Mouse (Mus musculus) embryonic facial prominence, embryonic 11.5 days (tissue): ENCODE measurements around the gene Prickle3. TPM values are rescaled to one million over a fixed set of nuclear protein-coding genes. Genes with fewer than 3 reads are reported as not detected.
"Not testable (repeated sequence)": the region's sequence is repeated elsewhere in the genome, so short reads cannot be mapped to it uniquely, and the experiment has no call there.

Experiments
- ATAC-seq: fragments of 200-750 bp; cut with Nextera tagmentation; replicated peaks from 2 replicates; pipeline ENCODE4 v1.8.0; 2017; ENCODE audit warnings: low read depth; ENCODE audit not compliant: insufficient number of reproducible peaks, low FRiP score, low TSS enrichment
- DNase-seq: peaks from one replicate; pipeline ENCODE4 v3.0.0-alpha.2; 2015; ENCODE audit warnings: low spot score
- H3K27ac ChIP-seq: fragments of 300-500 bp; sonication (generic); replicated peaks from 2 replicates; pipeline ENCODE4 v1.5.1; 2014; ENCODE audit warnings: mild to moderate bottlenecking, low read depth, low read length, control low read depth
- H3K27me3 ChIP-seq: fragments of 300-500 bp; sonication (generic); 2 replicates; pipeline ENCODE4 v1.6.1; 2014; ENCODE audit warnings: mild to moderate bottlenecking, low read length, moderate library complexity, mixed read lengths; ENCODE audit not compliant: control insufficient read depth, insufficient read depth
- H3K36me3 ChIP-seq: fragments of 300-500 bp; sonication (generic); replicated peaks from 2 replicates; pipeline ENCODE4 v1.6.1; 2014; ENCODE audit warnings: low read depth, mild to moderate bottlenecking, low read length, moderate library complexity, mixed read lengths; ENCODE audit not compliant: control insufficient read depth, insufficient read depth
- H3K4me1 ChIP-seq: fragments of 300-500 bp; sonication (generic); 2 replicates; pipeline ENCODE4 v1.6.1; 2014; ENCODE audit warnings: low read length, mixed read lengths; ENCODE audit not compliant: control insufficient read depth, insufficient read depth
- H3K4me2 ChIP-seq: fragments of 300-500 bp; sonication (generic); 2 replicates; pipeline ENCODE4 v1.6.1; 2014; ENCODE audit warnings: low read depth, mild to moderate bottlenecking, control low read depth, low read length, moderate library complexity
- H3K4me3 ChIP-seq: fragments of 300-500 bp; sonication (generic); 2 replicates; pipeline ENCODE4 v1.5.1; 2014; ENCODE audit warnings: low read depth, low read length, control low read depth
- H3K9ac ChIP-seq: fragments of 300-500 bp; sonication (generic); replicated peaks from 2 replicates; pipeline ENCODE4 v1.6.1; 2014; ENCODE audit warnings: mild to moderate bottlenecking, control low read depth, low read length
- H3K9me3 ChIP-seq: fragments of 300-500 bp; sonication (generic); replicated peaks from 2 replicates; pipeline ENCODE4 v1.6.1; 2016; ENCODE audit warnings: mild to moderate bottlenecking, low read length, inconsistent platforms, mixed read lengths; ENCODE audit not compliant: control insufficient read depth
- WGBS: fragments of 180-500 bp; shearing (Covaris S2); extraction: QIAGEN DNeasy Blood & Tissue Kit; methylation state at CpG from one replicate; pipeline ENCODE4 v1.1.7; 2014; 5-methylcytosine and 5-hydroxymethylcytosine counted together
- polyA plus RNA-seq: library from polyadenylated mRNA; unstranded; fragments of >200 nt; fragmentation: Nextera tagmentation; extraction: Ambion mirVana; gene quantifications from 2 replicates; pipeline ENCODE4 v1.2.1, GENCODE M21; 2014

Gene Prickle3
- polyA plus RNA-seq, 1 experiment from 2014 or later, result 2.6 TPM

DNA sequence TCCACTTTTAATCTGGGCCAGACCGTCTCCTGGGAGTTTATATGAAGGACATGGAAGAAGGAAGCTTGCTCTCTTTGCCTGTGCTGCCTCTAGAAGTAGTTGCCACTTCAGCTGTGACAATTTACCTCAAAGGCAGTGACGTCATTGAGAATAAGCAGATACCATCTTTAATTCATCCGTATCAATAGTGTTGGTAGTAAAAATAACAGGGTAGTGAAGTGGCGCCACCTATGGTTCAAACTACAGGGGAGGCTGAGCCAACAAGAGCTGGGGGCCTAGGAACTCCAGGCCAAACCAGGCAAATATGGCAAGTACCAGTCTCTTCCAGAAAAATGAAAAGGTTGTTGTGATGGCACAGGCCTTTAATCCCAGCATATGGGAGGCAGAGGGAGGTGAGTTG lies 35.8 kb downstream of the Prickle3 start:
- H3K9ac ChIP-seq, result no peak overlapping the region
- 41% methylated on average over 4 of the region's 4 CpGs for WGBS
- DNase-seq (no peak), ATAC-seq (no peak)
- H3K27ac ChIP-seq, result no peak overlapping the region
- no peaks in the 10 kb centered on the region for H3K36me3 ChIP-seq
- no peaks in the 10 kb centered on the region for H3K27me3 ChIP-seq
- no peaks in the 10 kb centered on the region for H3K9me3 ChIP-seq
- H3K4me3 ChIP-seq, result no peak overlapping the region
- no peak overlapping the region for H3K4me2 ChIP-seq
- H3K4me1 ChIP-seq, result no peaks in the 10 kb centered on the region

DNA sequence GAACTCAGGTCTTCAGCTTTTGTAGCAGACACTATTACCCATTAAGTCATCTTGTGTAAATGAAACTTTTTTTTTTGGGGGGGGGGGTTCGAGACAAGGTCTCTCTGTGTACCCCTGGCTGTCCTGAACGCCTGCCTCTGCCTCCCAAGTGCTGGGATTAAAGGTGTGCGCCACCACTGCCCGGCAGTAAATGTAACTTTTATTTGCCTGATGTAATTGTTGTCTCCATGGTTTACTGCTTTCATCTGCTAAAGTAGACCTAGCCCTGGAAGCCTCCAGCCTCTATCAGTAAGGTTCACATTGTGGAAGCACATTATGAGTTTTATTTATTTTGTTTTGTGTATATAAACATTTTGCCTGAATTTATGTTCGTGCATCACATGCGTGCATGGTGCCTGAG lies 39.5 kb downstream of the Prickle3 start:
- WGBS, result 49% methylated on average over 6 of the region's 6 CpGs
- H3K4me3 ChIP-seq, result no peak overlapping the region
- no peak for DNase-seq
- no peaks in the 10 kb centered on the region for H3K4me1 ChIP-seq
- no peaks in the 10 kb centered on the region for H3K27me3 ChIP-seq
- H3K4me2 ChIP-seq, result no peak overlapping the region
- H3K27ac ChIP-seq, result no peak overlapping the region
- H3K9me3 ChIP-seq, result no peaks in the 10 kb centered on the region
- no peaks in the 10 kb centered on the region for H3K36me3 ChIP-seq
- no peak overlapping the region for H3K9ac ChIP-seq
- ATAC-seq, result peak; percentile 34; the same call in 1 of the 2 replicates

DNA sequence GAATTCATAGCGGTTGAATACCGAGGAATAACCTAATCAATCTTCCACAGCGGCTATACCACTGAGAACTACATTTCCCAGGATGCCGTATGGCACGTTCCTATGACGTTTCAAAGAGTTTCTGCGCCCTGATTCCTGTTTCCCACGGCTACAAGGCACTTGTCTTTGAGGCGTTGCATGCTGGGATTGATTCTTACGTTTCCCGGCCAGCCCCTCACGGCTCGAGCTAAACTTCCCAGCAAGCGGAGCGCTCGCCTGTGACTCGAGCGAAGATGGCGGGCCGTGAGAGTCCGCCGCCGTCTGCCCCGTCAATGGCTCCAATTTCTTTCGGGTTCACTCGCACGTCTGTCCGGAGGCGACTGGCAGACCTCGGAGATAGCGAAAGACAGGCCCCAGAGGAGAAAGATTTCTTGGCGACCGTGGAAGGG lies 39.9 kb downstream of the Prickle3 start, which contains the start of gene Gpkow:
Gene Gpkow (plus strand): TSS at position 178 of the 428 bp plus-strand sequence.
- peak; percentile 93 for DNase-seq
- peak within 1 kb of the TSS; percentile 47 for H3K4me3 ChIP-seq
- no peaks in the 10 kb centered on the region for H3K4me1 ChIP-seq
- no peak within 1 kb of the TSS for H3K27ac ChIP-seq
- ATAC-seq, result peak; percentile 94
- WGBS, result 10% methylated on average over 33 of the region's 33 CpGs
- H3K9ac ChIP-seq, result peak within 1 kb of the TSS; percentile 63
- H3K4me2 ChIP-seq, result peak within 1 kb of the TSS; percentile 38
- no peaks in the 10 kb centered on the region for H3K9me3 ChIP-seq
- no peaks in the 10 kb centered on the region for H3K36me3 ChIP-seq
- no peaks in the 10 kb centered on the region for H3K27me3 ChIP-seq

DNA sequence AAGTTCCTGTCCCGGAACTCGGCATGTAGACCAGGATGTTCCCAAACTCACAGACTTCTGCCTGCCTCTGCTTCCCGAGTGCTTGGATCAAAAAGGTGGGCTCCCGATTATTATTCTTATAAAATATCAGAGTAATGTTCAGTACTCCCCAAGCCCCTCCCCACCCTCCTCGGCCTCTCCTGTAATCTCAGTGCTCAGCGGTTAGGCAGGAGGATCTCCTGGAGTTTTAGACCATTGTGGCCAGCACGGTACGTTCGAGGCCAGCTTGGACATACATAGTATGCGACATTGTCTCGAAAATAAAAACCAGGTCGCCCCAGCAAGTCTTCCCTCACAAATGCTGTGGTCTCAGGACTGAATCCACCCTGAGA lies 56.7 kb downstream of the Prickle3 start:
- not testable (repeated sequence) for H3K4me1 ChIP-seq, H3K9me3 ChIP-seq, H3K27me3 ChIP-seq, H3K27ac ChIP-seq, DNase-seq, H3K9ac ChIP-seq, H3K36me3 ChIP-seq, ATAC-seq
- Histone ChIP-seq H3K4me3 (peak overlapping the region; percentile 23), H3K4me2 (peak overlapping the region; percentile 39)
- WGBS, result 31% methylated on average over 4 of the region's 12 CpGs

DNA sequence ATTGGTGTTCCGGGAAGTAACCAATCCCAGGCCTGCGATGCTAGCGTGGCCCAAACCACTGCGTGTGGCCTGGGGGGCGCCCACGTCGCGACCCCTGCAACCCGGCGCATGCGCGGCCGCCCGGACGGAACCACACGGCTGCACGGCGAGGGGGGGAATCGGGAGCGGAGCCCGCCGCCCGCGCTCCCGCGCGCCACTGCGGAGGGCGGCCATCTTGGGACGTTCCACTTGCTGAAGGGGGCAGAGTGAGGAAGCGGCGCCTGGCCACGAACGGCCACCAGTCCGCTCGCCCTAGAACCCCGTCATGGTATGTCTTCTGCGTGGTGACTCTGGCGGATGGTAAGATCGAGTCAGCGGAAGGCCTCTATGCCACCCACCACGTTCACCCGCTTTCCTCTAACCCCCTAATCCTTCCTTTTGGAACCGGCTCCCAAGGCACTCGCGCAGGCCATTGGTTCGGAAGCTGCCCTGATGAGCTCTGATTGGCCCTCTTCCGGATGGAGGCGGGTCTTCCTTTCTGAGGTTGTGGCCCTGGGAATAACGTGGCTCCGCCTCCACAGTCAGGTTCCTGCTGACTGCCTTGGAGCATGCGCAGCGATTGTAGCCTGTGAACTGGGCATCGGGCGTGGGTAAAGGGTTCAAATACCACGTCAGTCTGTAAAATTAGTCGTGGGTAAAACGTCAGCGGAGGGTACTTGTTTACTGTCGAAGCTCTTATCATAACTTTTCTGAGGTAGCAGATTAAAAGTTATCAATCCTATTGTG lies 57.3 kb downstream of the Prickle3 start, which contains the start of gene Wdr45:
Gene Wdr45 (plus strand): TSS at position 199 of the 765 bp plus-strand sequence.
- peak within 1 kb of the TSS; percentile 23 for H3K4me3 ChIP-seq
- not testable (repeated sequence) for H3K4me1 ChIP-seq
- 16% methylated on average over 36 of the region's 60 CpGs for WGBS

DNA sequence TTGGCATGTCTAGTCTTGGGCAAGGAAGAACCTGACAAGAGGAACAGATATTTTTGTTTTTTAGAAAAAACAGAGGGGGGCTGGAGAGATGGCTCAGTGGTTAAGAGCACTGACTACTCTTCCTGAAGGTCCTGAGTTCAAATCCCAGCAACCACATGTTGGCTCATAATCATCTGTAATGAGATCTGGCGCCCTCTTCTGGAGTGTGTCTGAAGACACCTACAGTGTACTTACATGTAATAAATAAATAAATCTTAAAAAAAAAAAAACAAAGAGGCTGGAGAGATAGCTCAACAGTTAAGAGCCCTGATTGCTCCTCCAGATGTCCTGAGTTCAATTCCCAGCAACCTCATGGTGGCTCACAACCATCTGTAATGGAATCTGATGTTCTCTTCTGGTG lies 59.0 kb downstream of the Prickle3 start:
- H3K27me3 ChIP-seq, H3K9me3 ChIP-seq, DNase-seq, H3K9ac ChIP-seq, H3K4me1 ChIP-seq, ATAC-seq, H3K27ac ChIP-seq, H3K36me3 ChIP-seq, H3K4me3 ChIP-seq, H3K4me2 ChIP-seq: not testable (repeated sequence)
- 42% methylated on average over 1 of the region's 1 CpGs for WGBS

More for the DNA sequence above, 57.3 kb downstream of the Prickle3 start, which contains the start of gene Wdr45:
- H3K27ac ChIP-seq, H3K9me3 ChIP-seq, H3K36me3 ChIP-seq, H3K27me3 ChIP-seq, H3K9ac ChIP-seq: not testable (repeated sequence)
- DNase-seq, result peak; percentile 91
- peak within 1 kb of the TSS; percentile 39 for H3K4me2 ChIP-seq
- ATAC-seq, result peak; percentile 95

Other genes starting within 250 kb of the Prickle3 start
- gene Foxp3, start 83.6 kb upstream of the Prickle3 start, polyA plus RNA-seq, result 0.07 TPM in 1 of 2 replicates, not detected in the other
- gene Ppp1r3f, start 83.0 kb upstream of the Prickle3 start, polyA plus RNA-seq, result 1.2 and 1.3 TPM in 2 replicates
- gene Ccdc22, start 51.7 kb upstream of the Prickle3 start, polyA plus RNA-seq, result 26.9 TPM in 2 replicates
- not detected in 2 replicates for gene Cacna1f, start 50.2 kb upstream of the Prickle3 start, polyA plus RNA-seq
- 5.3 and 5.8 TPM in 2 replicates for gene Syp, start 18.8 kb upstream of the Prickle3 start, polyA plus RNA-seq
- 56.3 TPM in 2 replicates for gene Plp2, start 14.1 kb downstream of the Prickle3 start, polyA plus RNA-seq
- gene Magix, start 24.0 kb downstream of the Prickle3 start, polyA plus RNA-seq, result 0.10 and 0.15 TPM in 2 replicates
- gene Gpkow, start 39.9 kb downstream of the Prickle3 start, polyA plus RNA-seq, result 42.2 and 44.2 TPM in 2 replicates
- 17.3 and 22.6 TPM in 2 replicates for gene Wdr45, start 57.1 kb downstream of the Prickle3 start, polyA plus RNA-seq
- not detected in 2 replicates for gene Gm45208, start 65.0 kb downstream of the Prickle3 start, polyA plus RNA-seq
- 85.4 and 88.7 TPM in 2 replicates for gene Praf2, start 71.2 kb downstream of the Prickle3 start, polyA plus RNA-seq
- 14.5 and 20.2 TPM in 2 replicates for gene Ccdc120, start 93.6 kb downstream of the Prickle3 start, polyA plus RNA-seq
- gene Tfe3, start 105.3 kb downstream of the Prickle3 start, polyA plus RNA-seq, result 16.2 and 16.5 TPM in 2 replicates
- gene Gripap1, start 132.5 kb downstream of the Prickle3 start, polyA plus RNA-seq, result 35.6 and 35.9 TPM in 2 replicates
- 0.86 and 1.2 TPM in 2 replicates for gene Kcnd1, start 165.0 kb downstream of the Prickle3 start, polyA plus RNA-seq
- 36.4 and 37.1 TPM in 2 replicates for gene Otud5, start 184.1 kb downstream of the Prickle3 start, polyA plus RNA-seq
- gene Pim2, start 221.0 kb downstream of the Prickle3 start, polyA plus RNA-seq, result 4.9 and 6.4 TPM in 2 replicates
- gene Slc35a2, start 226.8 kb downstream of the Prickle3 start, polyA plus RNA-seq, result 6.8 and 12.1 TPM in 2 replicates
- 146 and 149 TPM in 2 replicates for gene Pqbp1, start 242.0 kb downstream of the Prickle3 start, polyA plus RNA-seq
- gene Timm17b, start 242.1 kb downstream of the Prickle3 start, polyA plus RNA-seq, result 162 and 172 TPM in 2 replicates